Mouse (Mus musculus) erythroblast, adult 5-6 weeks (primary cell): ENCODE results near the gene Rabggta. TPM values are rescaled to one million over a fixed set of nuclear protein-coding genes. Genes with fewer than 3 reads are reported as not detected.
A peak's percentile ranks its signal among the peaks of the same experiment; 100 is the strongest.

Experiments
- ATAC-seq: replicated peaks from 2 replicates; pipeline ENCODE4 v1.8.0; 2016; ENCODE audit warnings: moderate number of reproducible peaks, mild to moderate bottlenecking, moderate TSS enrichment, inconsistent platforms; ENCODE audit not compliant: poor library complexity, low FRiP score, severe bottlenecking
- total RNA-seq, 2 experiments: library from RNA; stranded (forward) in 1 of 2; stranded (reverse) in 1 of 2; fragments of 150-400 nt in 1 of 2; fragments of 200-764, 138-1000 nt in 1 of 2; gene quantifications; 2 replicates each; pipeline versions ENCODE4 v1.2.3 to v1.2.4; 2015 to 2017; ENCODE audit warnings: low replicate concordance in 2 of 2

Gene Rabggta
- total RNA-seq, 2 experiments from 2014 or later, result 2.1 to 5.4 TPM

- no peak for ATAC-seq
Observed at GRCm38 (mm10) chr14:55735334-55735733, 13.3 kb upstream of the Rabggta start.

- ATAC-seq, result no peak
Observed at GRCm38 (mm10) chr14:55734869-55735268, 12.8 kb upstream of the Rabggta start.

- no peak for ATAC-seq
Observed at GRCm38 (mm10) chr14:55733889-55734288, 11.8 kb upstream of the Rabggta start.

GRCm38 (mm10) chr14:55730531-55731032 lies 8.5 kb upstream of the Rabggta start:
- ATAC-seq, result no peak

GRCm38 (mm10) chr14:55730116-55730515 lies 8.1 kb upstream of the Rabggta start:
- no peak for ATAC-seq

- no peak for ATAC-seq
Observed at GRCm38 (mm10) chr14:55727889-55728685, 6.0 kb upstream of the Rabggta start.

GRCm38 (mm10) chr14:55726261-55726660 lies 4.2 kb upstream of the Rabggta start:
- no peak for ATAC-seq

- no peak for ATAC-seq
Observed at GRCm38 (mm10) chr14:55724411-55724871, 2.4 kb upstream of the Rabggta start.

GRCm38 (mm10) chr14:55723433-55723832 lies 1.4 kb upstream of the Rabggta start:
- ATAC-seq, result peak; percentile 42; the same call in 1 of the 2 replicates

GRCm38 (mm10) chr14:55722438-55722945 lies 429 bp upstream of the Rabggta start:
- no peak for ATAC-seq

GRCm38 (mm10) chr14:55721076-55721475 lies 987 bp downstream of the Rabggta start:
- ATAC-seq, result no peak

GRCm38 (mm10) chr14:55720666-55721065 lies 1.4 kb downstream of the Rabggta start:
- no peak for ATAC-seq

- no peak for ATAC-seq
Observed at GRCm38 (mm10) chr14:55719737-55720136, 2.3 kb downstream of the Rabggta start.

GRCm38 (mm10) chr14:55716884-55717283 lies 5.2 kb downstream of the Rabggta start:
- no peak for ATAC-seq

- no peak for ATAC-seq
Observed at GRCm38 (mm10) chr14:55716271-55716670, 5.8 kb downstream of the Rabggta start.

- ATAC-seq, result no peak
Observed at GRCm38 (mm10) chr14:55714893-55715292, 7.2 kb downstream of the Rabggta start.

- ATAC-seq, result no peak
Observed at GRCm38 (mm10) chr14:55713729-55714122, 8.3 kb downstream of the Rabggta start, which contains the start of gene Tgm1. TSS of gene Tgm1 (minus strand) at chr14:55713926.

- ATAC-seq, result no peak
Observed at GRCm38 (mm10) chr14:55713007-55713728, 8.9 kb downstream of the Rabggta start.

- no peak for ATAC-seq
Observed at GRCm38 (mm10) chr14:55711786-55712185, 10.3 kb downstream of the Rabggta start.

- ATAC-seq, result no peak
Observed at GRCm38 (mm10) chr14:55709509-55709908, 12.6 kb downstream of the Rabggta start.
